ENCODE assay signal across 15 mouse cellular contexts in genomic region chr12:33041476-33041875, GRCm38 (mm10). TPM values are rescaled to one million over a fixed set of nuclear protein-coding genes. Genes with fewer than 3 reads are reported as not detected.
"Had no signal": no experiment of that assay in that cellular context is flagged by ENCODE, and none has a peak within 500 bp of the region (broad histone marks: within the 10 kb centered on the region; RNA-seq: fewer than 3 reads in every experiment).

No protein-coding gene starts in this region.

- DNase-seq: kidney, postnatal 14 days; lung, postnatal 14 days; right cerebral cortex, adult 18-20 months; right cerebral cortex, postnatal 25 days; thymus, postnatal 4 days had no signal

- H3K27me3 ChIP-seq: lung, embryonic 15.5 days had no signal

- H3K4me3 ChIP-seq: limb, embryonic 10.5 days; liver, embryonic 12.5 days; lung, embryonic 15.5 days; midbrain, embryonic 13.5 days; neural tube, embryonic 15.5 days had no signal

- H3K4me2 ChIP-seq: liver, embryonic 12.5 days; lung, embryonic 15.5 days; midbrain, embryonic 13.5 days; neural tube, embryonic 15.5 days had no signal

- ATAC-seq: liver, embryonic 12.5 days; midbrain, embryonic 13.5 days had no signal

- H3K9ac ChIP-seq: liver, embryonic 12.5 days; lung, embryonic 15.5 days; midbrain, embryonic 13.5 days; neural tube, embryonic 15.5 days had no signal

- H3K36me3 ChIP-seq: limb, embryonic 10.5 days; liver, embryonic 12.5 days; lung, embryonic 15.5 days; midbrain, embryonic 13.5 days; neural tube, embryonic 15.5 days had no signal

- H3K9me3 ChIP-seq: limb, embryonic 10.5 days; liver, embryonic 12.5 days; lung, embryonic 15.5 days; neural tube, embryonic 15.5 days had no signal

- H3K27ac ChIP-seq: limb, embryonic 10.5 days; liver, embryonic 12.5 days; lung, embryonic 15.5 days; midbrain, embryonic 13.5 days; neural tube, embryonic 15.5 days; stomach, postnatal 0 days had no signal

RNA-seq across cellular contexts. Expression of gene Cdhr3, which starts 51.2 kb away (rescaled TPM):
- total RNA-seq: megakaryocyte-erythroid progenitor cell, adult 5-6 weeks had no signal
- polyA plus RNA-seq: kidney, embryonic 14.5 days; large intestine, adult 2 months; limb, embryonic 10.5 days; liver, embryonic 12.5 days; liver, embryonic 16.5 days; midbrain, embryonic 13.5 days had no signal
